Mouse (Mus musculus) C2C12 (cell line): ENCODE data around the gene Zdhhc23. TPM values are rescaled to one million over a fixed set of nuclear protein-coding genes. Genes with fewer than 3 reads are reported as not detected.
A peak's percentile ranks its signal among the peaks of the same experiment; 100 is the strongest.

Experiments used
- H3K27me3 ChIP-seq: one replicate; pipeline ENCODE4 v1.6.1; 2011; ENCODE audit not compliant: control insufficient read depth, insufficient read depth, insufficient read length
- H3K36me3 ChIP-seq: one replicate; pipeline ENCODE4 v1.6.1; 2011; ENCODE audit not compliant: control insufficient read depth, insufficient read depth
- H3K4me3 ChIP-seq: one replicate; pipeline ENCODE4 v1.5.1; 2011; ENCODE audit warnings: mild to moderate bottlenecking, control low read depth; ENCODE audit not compliant: poor library complexity, insufficient read depth, severe bottlenecking
- H3K79me2 ChIP-seq: one replicate; pipeline ENCODE4 v1.6.1; 2011; ENCODE audit not compliant: control insufficient read depth, insufficient read depth
- H3K79me3 ChIP-seq: one replicate; pipeline ENCODE4 v1.6.1; 2011; ENCODE audit warnings: low read depth, control low read depth
- H3ac ChIP-seq: one replicate; pipeline ENCODE3; 2011; ENCODE audit warnings: low read depth; ENCODE audit not compliant: control insufficient read depth, insufficient read length
- CEBPB ChIP-seq: IDR thresholded peaks from one replicate; pipeline ENCODE4 v1.6.1; 2011; ENCODE audit warnings: low read depth, mild to moderate bottlenecking, control low read depth, moderate library complexity
- CTCF ChIP-seq: IDR thresholded peaks from one replicate; pipeline ENCODE4 v1.5.1; 2011; ENCODE audit not compliant: control insufficient read depth, insufficient read depth, insufficient read length
- FOSL1 ChIP-seq: IDR thresholded peaks from one replicate; pipeline ENCODE4 v1.8.0; 2011; ENCODE audit warnings: mild to moderate bottlenecking, low read length; ENCODE audit not compliant: poor library complexity, insufficient read depth, severe bottlenecking
- MAX ChIP-seq: IDR thresholded peaks from one replicate; pipeline ENCODE4 v1.6.1; 2011; ENCODE audit warnings: mild to moderate bottlenecking, control low read depth
- MYOD1 ChIP-seq: IDR thresholded peaks from one replicate; pipeline ENCODE4 v1.6.1; 2011; ENCODE audit warnings: low read depth; ENCODE audit not compliant: control insufficient read depth, insufficient read length
- MYOG ChIP-seq: IDR thresholded peaks from one replicate; pipeline ENCODE4 v1.6.1; 2011; ENCODE audit not compliant: control insufficient read depth, insufficient read length; ENCODE audit errors: extremely low read depth
- USF1 ChIP-seq: IDR thresholded peaks from one replicate; pipeline ENCODE4 v1.6.1; 2011; ENCODE audit warnings: low read depth, mild to moderate bottlenecking, control low read depth, moderate library complexity
- long read RNA-seq, 2 experiments: library from polyadenylated mRNA; unstranded; transcript quantifications; one replicate each; pipeline ENCODE4 v2.0.0; 2019 to 2020
- polyA plus RNA-seq: library from polyadenylated mRNA; unstranded; fragments of >200 nt; fragmentation: generic; extraction: Trizol; gene quantifications from one replicate; pipeline ENCODE4 v1.2.1, GENCODE M21; 2012; ENCODE audit warnings: missing spikeins

Gene Zdhhc23
- polyA plus RNA-seq = 0.02 TPM
- long read RNA-seq, experiment 1 = 0 reads
- long read RNA-seq, experiment 2 = 0 reads

DNA sequence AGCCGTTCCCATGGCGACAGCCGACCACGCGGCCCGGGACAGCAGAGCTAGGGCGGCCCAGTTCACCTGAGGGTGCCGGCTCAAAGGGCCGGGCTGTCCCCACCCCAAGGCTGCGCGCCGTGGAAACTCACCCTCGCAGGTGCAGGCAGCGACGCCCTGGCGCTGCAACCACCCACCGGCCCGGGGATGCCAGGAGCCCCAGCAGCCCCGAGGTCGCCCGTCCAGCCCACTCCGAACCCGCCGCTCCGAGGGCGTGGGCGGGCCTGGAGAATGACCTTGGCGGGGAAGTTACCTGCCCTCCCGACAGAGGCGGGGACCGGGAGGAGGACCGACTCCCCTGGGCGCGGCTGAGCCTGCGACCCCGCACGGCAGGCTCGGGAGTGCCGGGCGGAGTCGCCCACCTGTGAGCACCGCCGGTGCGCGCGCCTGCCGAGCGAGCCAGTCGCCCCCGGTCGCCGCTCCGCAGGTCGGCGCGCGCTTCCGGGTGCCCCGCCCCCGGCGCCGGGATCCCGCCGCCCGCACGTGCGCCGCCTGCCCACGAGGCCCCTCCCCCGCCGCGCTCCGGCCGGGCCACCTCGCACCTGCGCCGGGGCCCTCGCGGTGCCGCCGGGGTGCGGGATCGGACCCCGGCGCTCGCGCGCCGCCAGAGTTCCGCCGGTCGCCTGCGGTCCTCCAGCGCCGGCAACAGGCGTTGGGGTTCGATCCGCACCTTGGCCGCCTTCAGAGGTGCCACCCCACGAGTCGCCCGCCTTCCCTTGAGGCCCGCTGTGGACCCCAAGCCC, at the start of gene Zdhhc23:
Gene Zdhhc23, minus strand, starts transcription at position 464 of the 782 bp plus-strand sequence.
- Histone ChIP-seq H3K4me3 (no peak within 1 kb of the TSS), H3K27me3 (peaks cover 17% of the 10 kb centered on the region), H3K79me2 (no peaks in the 10 kb centered on the region), H3ac (peak within 1 kb of the TSS; percentile 12), H3K79me3 (no peaks in the 10 kb centered on the region), H3K36me3 (no peaks in the 10 kb centered on the region)
- no peak for TF ChIP-seq FOSL1
- TF ChIP-seq MYOD1 = no peak
- TF ChIP-seq CEBPB = no peak
- no peak for TF ChIP-seq USF1
- no peak for TF ChIP-seq CTCF
- TF ChIP-seq MAX = no peak
- no peak for TF ChIP-seq MYOG

DNA sequence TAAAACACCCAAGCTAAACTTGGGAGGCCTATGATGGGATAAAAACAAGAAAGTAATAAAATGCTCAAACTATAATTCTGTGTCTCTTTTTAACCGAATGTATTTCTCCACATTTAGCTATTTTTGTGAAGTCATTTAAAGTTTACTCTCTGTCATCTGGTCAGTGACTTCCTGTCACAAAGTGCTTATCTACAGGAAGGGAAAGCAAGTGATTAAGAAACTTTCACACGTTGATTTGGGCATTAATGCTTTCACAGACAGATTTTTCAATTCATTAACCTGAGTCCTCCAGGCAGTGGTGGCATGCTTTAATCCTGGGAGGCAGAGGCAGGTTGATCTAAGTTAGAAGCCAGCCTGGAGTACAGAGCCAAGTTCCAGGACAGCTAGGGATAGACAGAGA, 49.7 kb upstream of the Zdhhc23 start:
- H3ac ChIP-seq = no peak overlapping the region
- no peaks in the 10 kb centered on the region for H3K79me2 ChIP-seq
- TF ChIP-seq MYOG (no peak), MAX (no peak), MYOD1 (no peak), CEBPB (no peak), CTCF (no peak), FOSL1 (no peak), USF1 (no peak)
- no peak overlapping the region for H3K4me3 ChIP-seq
- H3K27me3 ChIP-seq = no peaks in the 10 kb centered on the region
- H3K79me3 ChIP-seq = no peaks in the 10 kb centered on the region
- H3K36me3 ChIP-seq = no peaks in the 10 kb centered on the region

- TF ChIP-seq FOSL1 (no peak), CEBPB (no peak), MYOD1 (no peak), CTCF (no peak), USF1 (no peak), MAX (no peak), MYOG (no peak)
These were observed 47.2 kb upstream of the Zdhhc23 start for GRCm38 (mm10) chr16:44026822-44027221.

GRCm38 (mm10) chr16:44026210-44026609, 46.6 kb upstream of the Zdhhc23 start:
- Histone ChIP-seq H3K36me3 (no peaks in the 10 kb centered on the region), H3K79me3 (no peaks in the 10 kb centered on the region), H3ac (no peak overlapping the region), H3K79me2 (no peaks in the 10 kb centered on the region), H3K4me3 (no peak overlapping the region), H3K27me3 (no peaks in the 10 kb centered on the region)
- TF ChIP-seq MYOD1 = no peak
- no peak for TF ChIP-seq CEBPB
- no peak for TF ChIP-seq MYOG
- no peak for TF ChIP-seq MAX
- TF ChIP-seq FOSL1 = no peak
- TF ChIP-seq USF1 = no peak
- no peak for TF ChIP-seq CTCF

More at GRCm38 (mm10) chr16:44026822-44027221, 47.2 kb upstream of the Zdhhc23 start:
- H3K4me3 ChIP-seq = no peak overlapping the region
- H3K27me3 ChIP-seq = no peaks in the 10 kb centered on the region
- H3K79me2 ChIP-seq = no peaks in the 10 kb centered on the region
- no peak overlapping the region for H3ac ChIP-seq
- H3K36me3 ChIP-seq = no peaks in the 10 kb centered on the region
- no peaks in the 10 kb centered on the region for H3K79me3 ChIP-seq

GRCm38 (mm10) chr16:44018986-44019548, 39.5 kb upstream of the Zdhhc23 start:
- Histone ChIP-seq H3ac (no peak overlapping the region), H3K36me3 (no peaks in the 10 kb centered on the region), H3K4me3 (no peak overlapping the region), H3K27me3 (no peaks in the 10 kb centered on the region), H3K79me3 (no peaks in the 10 kb centered on the region), H3K79me2 (no peaks in the 10 kb centered on the region)
- TF ChIP-seq MAX = no peak
- TF ChIP-seq USF1 = no peak
- no peak for TF ChIP-seq CEBPB
- TF ChIP-seq CTCF = no peak
- TF ChIP-seq MYOD1 = no peak
- TF ChIP-seq MYOG = no peak
- TF ChIP-seq FOSL1 = no peak
